ENCODE assay signal across 9 mouse cellular contexts in the genomic region with DNA sequence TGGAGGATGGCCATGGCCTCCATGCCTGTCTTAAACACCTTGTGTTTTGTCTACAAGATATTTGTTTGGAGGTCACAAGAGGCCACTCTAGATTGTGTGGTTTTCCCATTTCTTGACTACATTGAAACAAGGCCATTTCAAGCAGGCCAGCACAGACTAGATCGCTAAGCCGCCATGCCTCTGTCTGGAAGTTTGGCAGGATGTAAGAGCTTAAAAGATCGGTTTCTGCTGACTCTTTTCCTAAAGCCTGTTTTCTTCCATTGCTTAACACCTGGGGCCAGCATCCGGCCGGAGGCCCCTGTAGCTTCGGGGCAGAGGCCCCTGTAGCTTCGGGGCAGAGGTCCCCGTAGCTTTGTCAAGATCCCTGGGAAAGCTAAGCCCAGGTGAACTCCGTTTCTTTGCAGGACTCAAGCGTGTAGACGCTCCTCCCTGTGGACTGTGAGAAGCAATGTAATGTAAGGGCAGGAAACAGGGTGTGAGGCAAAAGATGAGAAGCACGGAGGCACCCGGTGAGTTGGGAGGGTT.
DNase-seq lines count a peak whose midpoint lies in the region; ATAC-seq and TF ChIP-seq lines count a peak whose summit lies in the region.
"Had no signal": no experiment of that assay in that cellular context is flagged by ENCODE, and none has a peak within 500 bp of the region (broad histone marks: within the 10 kb centered on the region; RNA-seq: fewer than 3 reads in every experiment).

No protein-coding gene starts in this region.

- no peak for TF ChIP-seq CTCF in midbrain, postnatal 0 days (IDR thresholded peaks at IDR 0.05)
- TF ChIP-seq CTCF in stomach, postnatal 0 days (IDR thresholded peaks at IDR 0.05; ENCODE audit: low read depth), result peak; percentile 20; the same call in 1 of the 2 replicates

- 48% methylated on average over 13 of the region's 13 CpGs for WGBS in midbrain, embryonic 13.5 days
- WGBS in midbrain, postnatal 0 days, result 38% methylated on average over 13 of the region's 13 CpGs
- 23% methylated on average over 13 of the region's 13 CpGs for WGBS in limb, embryonic 14.5 days
- WGBS in stomach, postnatal 0 days, result 16% methylated on average over 13 of the region's 13 CpGs

- no peaks in the 10 kb centered on the region for H3K36me3 ChIP-seq in midbrain, embryonic 13.5 days
- H3K36me3 ChIP-seq in midbrain, postnatal 0 days (ENCODE audit: insufficient read depth, low read length), result no peaks in the 10 kb centered on the region
- no peaks in the 10 kb centered on the region for H3K36me3 ChIP-seq in limb, embryonic 14.5 days (ENCODE audit: control insufficient read depth, insufficient read depth, low read length)
- no peaks in the 10 kb centered on the region for H3K36me3 ChIP-seq in stomach, postnatal 0 days (ENCODE audit: control insufficient read depth, insufficient read depth, low read length)

- no peak overlapping the region for H3K4me2 ChIP-seq in midbrain, embryonic 13.5 days (replicated peaks)
- H3K4me2 ChIP-seq in midbrain, postnatal 0 days (ENCODE audit: low read depth, low read length, poor library complexity, severe bottlenecking), result no peak overlapping the region; the same call in 1 of the 2 replicates
- H3K4me2 ChIP-seq in limb, embryonic 14.5 days (replicated peaks; ENCODE audit: low read depth, low read length, severe bottlenecking), result peak overlapping the region; percentile 42
- H3K4me2 ChIP-seq in stomach, postnatal 0 days (replicated peaks; ENCODE audit: low read depth), result peak overlapping the region; percentile 52

- H3K9me3 ChIP-seq in midbrain, embryonic 13.5 days, result no peaks in the 10 kb centered on the region
- H3K9me3 ChIP-seq in midbrain, postnatal 0 days (ENCODE audit: low read length), result no peaks in the 10 kb centered on the region
- H3K9me3 ChIP-seq in limb, embryonic 14.5 days (ENCODE audit: control insufficient read depth, low read length), result no peaks in the 10 kb centered on the region
- no peaks in the 10 kb centered on the region for H3K9me3 ChIP-seq in stomach, postnatal 0 days (ENCODE audit: control insufficient read depth, low read length)

- no peak for ATAC-seq in midbrain, embryonic 13.5 days
- ATAC-seq in midbrain, postnatal 0 days (ENCODE audit: low FRiP score), result no peak
- ATAC-seq in limb, embryonic 14.5 days (ENCODE audit: low FRiP score, low read depth), result peak; percentile 16; the same call in 1 of the 2 replicates
- no peak for ATAC-seq in stomach, postnatal 0 days (ENCODE audit: low FRiP score, low TSS enrichment)

- no peak for TF ChIP-seq POLR2A in limb, embryonic 14.5 days (IDR thresholded peaks at IDR 0.05; ENCODE audit: borderline replicate concordance, extremely low read depth, insufficient read depth, insufficient read length)

- peaks cover 50% of the 10 kb centered on the region for H3K4me1 ChIP-seq in midbrain, embryonic 13.5 days (replicated peaks)
- peaks cover 18% of the 10 kb centered on the region; the same call in 1 of the 2 replicates for H3K4me1 ChIP-seq in midbrain, postnatal 0 days (ENCODE audit: insufficient read depth, low read length)
- H3K4me1 ChIP-seq in limb, embryonic 14.5 days (ENCODE audit: control insufficient read depth, insufficient read depth, low read length), result peaks cover 21% of the 10 kb centered on the region
- peaks cover 8% of the 10 kb centered on the region for H3K4me1 ChIP-seq in stomach, postnatal 0 days (replicated peaks; ENCODE audit: control insufficient read depth, insufficient read depth)

- no peak overlapping the region for H3K4me3 ChIP-seq in midbrain, embryonic 13.5 days (replicated peaks)
- H3K4me3 ChIP-seq in midbrain, postnatal 0 days (ENCODE audit: low read depth, low read length), result no peak overlapping the region
- peak overlapping the region; percentile 9 for H3K4me3 ChIP-seq in limb, embryonic 14.5 days (replicated peaks; ENCODE audit: low read length)
- H3K4me3 ChIP-seq in stomach, postnatal 0 days (ENCODE audit: low read depth, low read length), result peak overlapping the region; percentile 13

- H3K27ac ChIP-seq in midbrain, embryonic 13.5 days, result peak overlapping the region; percentile 5; the same call in 1 of the 2 replicates
- no peak overlapping the region for H3K27ac ChIP-seq in midbrain, postnatal 0 days (ENCODE audit: low read depth, low read length)
- peak overlapping the region; percentile 38 for H3K27ac ChIP-seq in limb, embryonic 14.5 days (replicated peaks; ENCODE audit: low read depth, low read length)
- peak overlapping the region; percentile 75 for H3K27ac ChIP-seq in stomach, postnatal 0 days (replicated peaks)

- TF ChIP-seq EP300 in stomach, postnatal 0 days (optimal IDR thresholded peaks at IDR 0.05), result no peak

- H3K9ac ChIP-seq in midbrain, embryonic 13.5 days (replicated peaks), result no peak overlapping the region
- no peak overlapping the region for H3K9ac ChIP-seq in midbrain, postnatal 0 days (replicated peaks; ENCODE audit: low read length, poor library complexity, severe bottlenecking)
- peak overlapping the region; percentile 37; the same call in 1 of the 2 replicates for H3K9ac ChIP-seq in limb, embryonic 14.5 days (ENCODE audit: low read depth, low read length, severe bottlenecking)
- peak overlapping the region; percentile 41; the same call in 1 of the 2 replicates for H3K9ac ChIP-seq in stomach, postnatal 0 days (ENCODE audit: low read length)

- H3K27me3 ChIP-seq in midbrain, embryonic 13.5 days, result no peaks in the 10 kb centered on the region
- H3K27me3 ChIP-seq in midbrain, postnatal 0 days (ENCODE audit: insufficient read depth, low read length), result no peaks in the 10 kb centered on the region; the same call in 1 of the 2 replicates
- no peaks in the 10 kb centered on the region for H3K27me3 ChIP-seq in limb, embryonic 14.5 days (ENCODE audit: control insufficient read depth, insufficient read depth, low read length)
- H3K27me3 ChIP-seq in stomach, postnatal 0 days (ENCODE audit: control insufficient read depth, insufficient read depth, low read length), result no peaks in the 10 kb centered on the region

- DNase-seq in heart, adult 11 months, result peak; percentile 85
- no peak for DNase-seq in heart, adult 8-10 months (ENCODE audit: low spot score)
- no peak for DNase-seq in midbrain, postnatal 0 days (ENCODE audit: low spot score)
- peak; percentile 21 for DNase-seq in limb, embryonic 14.5 days (ENCODE audit: low spot score)
- no peak for DNase-seq in stomach, postnatal 0 days (ENCODE audit: low spot score)
- DNase-seq in frontal cortex, postnatal 14 days (ENCODE audit: low spot score in 2 of 2), result no peak
- no peak for DNase-seq in cerebellum, postnatal 10 days
- DNase-seq: cerebellum, adult 18-20 months had no signal

Comparison
In these comparisons a context has a peak if more than half of its experiments do, and no peak if none do; other contexts are left out.
1. DNase-seq: peak in heart, adult 11 months (single experiment) and limb, embryonic 14.5 days (single experiment); none in heart, adult 8-10 months (single experiment), midbrain, postnatal 0 days (single experiment), stomach, postnatal 0 days (single experiment), frontal cortex, postnatal 14 days (0 of 2) and cerebellum, postnatal 10 days (0 of 2).
2. H3K4me2 ChIP-seq: peak in limb, embryonic 14.5 days (single experiment) and stomach, postnatal 0 days (single experiment); none in midbrain, embryonic 13.5 days (single experiment) and midbrain, postnatal 0 days (single experiment).
3. H3K4me3 ChIP-seq: peak in limb, embryonic 14.5 days (single experiment) and stomach, postnatal 0 days (single experiment); none in midbrain, embryonic 13.5 days (single experiment) and midbrain, postnatal 0 days (single experiment).
4. H3K9ac ChIP-seq: peak in limb, embryonic 14.5 days (single experiment) and stomach, postnatal 0 days (single experiment); none in midbrain, embryonic 13.5 days (single experiment) and midbrain, postnatal 0 days (single experiment).